Mouse (Mus musculus) heart, embryonic 10.5 days (tissue): ENCODE measurements around the gene Mettl6. TPM values are rescaled to one million over a fixed set of nuclear protein-coding genes. Genes with fewer than 3 reads are reported as not detected.

Experiments used
- polyA plus RNA-seq: library from polyadenylated mRNA; unstranded; fragments of >200 nt; fragmentation: Nextera tagmentation; extraction: Ambion mirVana; gene quantifications from 2 replicates; pipeline ENCODE4 v1.2.1, GENCODE M21; 2016

Gene Mettl6
- polyA plus RNA-seq, 1 experiment from 2014 or later, result 64.4 TPM

Other genes with a start within 250 kb of the Mettl6 start
- 8.4 and 11.8 TPM in 2 replicates for gene Phf7, start 243.7 kb downstream of the Mettl6 start, polyA plus RNA-seq
- 76.2 and 80.7 TPM in 2 replicates for gene Bap1, start 243.6 kb downstream of the Mettl6 start, polyA plus RNA-seq
- 1.6 and 2.8 TPM in 2 replicates for gene Dnah1, start 171.1 kb downstream of the Mettl6 start, polyA plus RNA-seq
- 37.1 and 40.8 TPM in 2 replicates for gene Capn7, start 158.4 kb downstream of the Mettl6 start, polyA plus RNA-seq
- 26.5 and 30.1 TPM in 2 replicates for gene Sh3bp5, start 59.0 kb downstream of the Mettl6 start, polyA plus RNA-seq
- gene Eaf1, start 641 bp downstream of the Mettl6 start, polyA plus RNA-seq, result 22.3 and 25.7 TPM in 2 replicates
- 3.6 and 6.1 TPM in 2 replicates for gene Colq, start 96.3 kb upstream of the Mettl6 start, polyA plus RNA-seq
- gene Gm49387, start 145.8 kb upstream of the Mettl6 start, polyA plus RNA-seq, result 0.74 and 2.4 TPM in 2 replicates
- gene Btd, start 146.0 kb upstream of the Mettl6 start, polyA plus RNA-seq, result 21.2 and 23.8 TPM in 2 replicates
- gene Hacl1, start 146.2 kb upstream of the Mettl6 start, polyA plus RNA-seq, result 7.8 and 8.8 TPM in 2 replicates